Mouse (Mus musculus) hindbrain, embryonic 10.5 days (tissue): Measurements from ENCODE around the gene Fam193a. TPM values are rescaled to one million over a fixed set of nuclear protein-coding genes. Genes with fewer than 3 reads are reported as not detected.

Experiments
- DNase-seq: peaks from one replicate; pipeline ENCODE4 v3.0.0-alpha.2; 2017; ENCODE audit warnings: low spot score
- H3K27ac ChIP-seq: fragments of 300-500 bp; sonication (generic); 2 replicates; pipeline ENCODE4 v1.5.1; 2016; ENCODE audit warnings: mild to moderate bottlenecking, moderate library complexity
- H3K27me3 ChIP-seq: fragments of 300-500 bp; sonication (generic); 2 replicates; pipeline ENCODE4 v1.6.1; 2016; ENCODE audit warnings: mild to moderate bottlenecking; ENCODE audit not compliant: poor library complexity, insufficient read depth, severe bottlenecking
- H3K36me3 ChIP-seq: fragments of 300-500 bp; sonication (generic); 2 replicates; pipeline ENCODE4 v1.6.1; 2016; ENCODE audit warnings: mild to moderate bottlenecking, moderate library complexity
- H3K4me1 ChIP-seq: fragments of 300-500 bp; sonication (generic); replicated peaks from 2 replicates; pipeline ENCODE4 v1.6.1; 2016; ENCODE audit warnings: mild to moderate bottlenecking
- H3K4me3 ChIP-seq: fragments of 300-500 bp; sonication (generic); 2 replicates; pipeline ENCODE4 v1.5.1; 2016; ENCODE audit warnings: mild to moderate bottlenecking, moderate library complexity
- H3K9me3 ChIP-seq: fragments of 300-500 bp; sonication (generic); 2 replicates; pipeline ENCODE4 v1.6.1; 2016; ENCODE audit warnings: mild to moderate bottlenecking, moderate library complexity
- WGBS: fragments of 180-500 bp; shearing (Covaris S2); methylation state at CpG from one replicate; pipeline ENCODE4 v1.1.7; 2016; 5-methylcytosine and 5-hydroxymethylcytosine counted together
- polyA plus RNA-seq: library from polyadenylated mRNA; unstranded; fragments of >200 nt; fragmentation: Nextera tagmentation; extraction: Ambion mirVana; gene quantifications from 2 replicates; pipeline ENCODE4 v1.2.1, GENCODE M21; 2016

The Fam193a gene
- polyA plus RNA-seq, 1 experiment from 2014 or later, result 13.2 TPM

GRCm38 (mm10) chr5:34534776-34535581 lies 165.2 kb downstream of the Fam193a start:
- 0 out of 2 replicates have a peak, but pooled peaks cover 4% of the 10 kb centered on the region for H3K4me1 ChIP-seq
- no peak for DNase-seq
- no peaks in the 10 kb centered on the region for H3K27me3 ChIP-seq
- H3K36me3 ChIP-seq, result no peaks in the 10 kb centered on the region
- H3K27ac ChIP-seq, result no peak overlapping the region
- no peak overlapping the region for H3K4me3 ChIP-seq
- H3K9me3 ChIP-seq, result no peaks in the 10 kb centered on the region
- 86% methylated on average over 5 of the region's 5 CpGs for WGBS

- Histone ChIP-seq H3K9me3 (no peaks in the 10 kb centered on the region), H3K27ac (no peak overlapping the region), H3K36me3 (no peaks in the 10 kb centered on the region), H3K4me3 (no peak overlapping the region), H3K4me1 (0 out of 2 replicates have a peak, but pooled peaks cover under 1% of the 10 kb centered on the region), H3K27me3 (no peaks in the 10 kb centered on the region)
- 82% methylated on average over 7 of the region's 7 CpGs for WGBS
- no peak for DNase-seq
Observed at GRCm38 (mm10) chr5:34535831-34536230, 166.1 kb downstream of the Fam193a start.

Other genes starting within 250 kb of the Fam193a start
- gene Poln, start 200.5 kb upstream of the Fam193a start, polyA plus RNA-seq, result 0.54 and 0.56 TPM in 2 replicates
- gene Haus3, start 200.4 kb upstream of the Fam193a start, polyA plus RNA-seq, result 35.0 and 46.0 TPM in 2 replicates
- 21.6 and 26.3 TPM in 2 replicates for gene Mxd4, start 182.2 kb upstream of the Fam193a start, polyA plus RNA-seq
- 1.3 and 2.0 TPM in 2 replicates for gene Zfyve28, start 81.5 kb upstream of the Fam193a start, polyA plus RNA-seq
- gene Cfap99, start 81.3 kb upstream of the Fam193a start, polyA plus RNA-seq, result not detected in 2 replicates
- gene Rnf4, start 33.6 kb upstream of the Fam193a start, polyA plus RNA-seq, result 181 and 193 TPM in 2 replicates
- gene Tnip2, start 144.1 kb downstream of the Fam193a start, polyA plus RNA-seq, result 5.2 and 5.6 TPM in 2 replicates
- gene Sh3bp2, start 155.9 kb downstream of the Fam193a start, polyA plus RNA-seq, result 7.2 and 9.4 TPM in 2 replicates
- 179 and 194 TPM in 2 replicates for gene Add1, start 203.7 kb downstream of the Fam193a start, polyA plus RNA-seq